ENCODE assay signal across 8 mouse cellular contexts in genomic region chr7:4502421-4503090, GRCm38 (mm10). TPM values are rescaled to one million over a fixed set of nuclear protein-coding genes. Genes with fewer than 3 reads are reported as not detected.
DNase-seq lines count a peak whose midpoint lies in the region; ATAC-seq and TF ChIP-seq lines count a peak whose summit lies in the region.

No protein-coding gene starts in this region.

- H3K4me3 ChIP-seq in cortical plate, adult 2 months (ENCODE audit: insufficient read depth, low read length), result peak overlapping the region; percentile 59
- peak overlapping the region; percentile 71 for H3K4me3 ChIP-seq in hindbrain, embryonic 11.5 days (ENCODE audit: low read depth, low read length)
- H3K4me3 ChIP-seq in midbrain, embryonic 12.5 days, result peak overlapping the region; percentile 93

- no peak for TF ChIP-seq POLR2A in cortical plate, adult 2 months (IDR thresholded peaks at IDR 0.05; ENCODE audit: extremely low read depth, insufficient read depth, low read length)

- H3K9me3 ChIP-seq in hindbrain, embryonic 11.5 days (ENCODE audit: control insufficient read depth, low read length), result no peaks in the 10 kb centered on the region
- H3K9me3 ChIP-seq in midbrain, embryonic 12.5 days, result no peaks in the 10 kb centered on the region

- ATAC-seq in hindbrain, embryonic 11.5 days (ENCODE audit: low FRiP score), result peak; percentile 22; the same call in 1 of the 2 replicates
- ATAC-seq in midbrain, embryonic 12.5 days (ENCODE audit: low FRiP score, low read depth), result peak; percentile 20

- peak overlapping the region; percentile 95; the same call in 1 of the 2 replicates for H3K27ac ChIP-seq in cortical plate, adult 2 months (ENCODE audit: insufficient read depth, low read length)
- no peak overlapping the region for H3K27ac ChIP-seq in hindbrain, embryonic 11.5 days (ENCODE audit: low read depth, low read length)
- no peak overlapping the region for H3K27ac ChIP-seq in midbrain, embryonic 12.5 days (replicated peaks)

- H3K4me2 ChIP-seq in hindbrain, embryonic 11.5 days (replicated peaks; ENCODE audit: low read depth, low read length), result peak overlapping the region; percentile 50
- H3K4me2 ChIP-seq in midbrain, embryonic 12.5 days (replicated peaks), result peak overlapping the region; percentile 93

- 10% methylated on average over 14 of the region's 14 CpGs for WGBS in hindbrain, embryonic 11.5 days
- WGBS in midbrain, embryonic 12.5 days, result 11% methylated on average over 14 of the region's 14 CpGs

- TF ChIP-seq CTCF in cortical plate, adult 2 months (IDR thresholded peaks at IDR 0.05; ENCODE audit: extremely low read depth, insufficient read depth, low read length), result no peak

- DNase-seq in left cerebral cortex, adult 11 months (ENCODE audit: low spot score), result peak; percentile 76
- DNase-seq in left cerebral cortex, postnatal 4 days, result no peak
- DNase-seq in NIH3T3 (ENCODE audit: low read depth), result peak; percentile 69
- DNase-seq in hindbrain, embryonic 11.5 days (ENCODE audit: low spot score), result peak; percentile 47
- peak; percentile 32 to 67 for DNase-seq in left cerebral cortex, adult 8-10 months (ENCODE audit: low spot score in 2 of 2)
- no peak for DNase-seq in urinary bladder, postnatal 25 days (ENCODE audit: low spot score)

- intact Hi-C loops in left cerebral cortex, postnatal 4 days (cut with DNase I), result no loop called here

- H3K9ac ChIP-seq in hindbrain, embryonic 11.5 days (ENCODE audit: low read depth, low read length), result peak overlapping the region; percentile 17; the same call in 1 of the 2 replicates
- peak overlapping the region; percentile 96; the same call in 1 of the 2 replicates for H3K9ac ChIP-seq in midbrain, embryonic 12.5 days (replicated peaks)

- no peaks in the 10 kb centered on the region for H3K27me3 ChIP-seq in hindbrain, embryonic 11.5 days (ENCODE audit: control insufficient read depth, insufficient read depth, low read length)
- H3K27me3 ChIP-seq in midbrain, embryonic 12.5 days, result 0 out of 2 replicates have a peak, but pooled peaks cover 3% of the 10 kb centered on the region

- peaks cover 12% of the 10 kb centered on the region for H3K4me1 ChIP-seq in cortical plate, adult 2 months (ENCODE audit: control insufficient read depth, insufficient read depth, low read length)
- peaks cover 9% of the 10 kb centered on the region for H3K4me1 ChIP-seq in hindbrain, embryonic 11.5 days (replicated peaks; ENCODE audit: control insufficient read depth, insufficient read depth, low read length)
- H3K4me1 ChIP-seq in midbrain, embryonic 12.5 days, result peaks cover 34% of the 10 kb centered on the region

- H3K36me3 ChIP-seq in hindbrain, embryonic 11.5 days (ENCODE audit: control insufficient read depth, insufficient read depth, low read length), result no peaks in the 10 kb centered on the region
- H3K36me3 ChIP-seq in midbrain, embryonic 12.5 days, result no peaks in the 10 kb centered on the region

RNA-seq across cellular contexts. Expression of gene Ppp1r12c, which starts 1.1 kb away (rescaled TPM):
- 100 to 1,000 TPM; 123 to 135 TPM for total RNA-seq in left cerebral cortex, postnatal 4 days (2021)
- polyA plus RNA-seq in cortical plate, adult 2 months (2012; rRNA removed), result 105 and 107 TPM in 2 replicates
- 38.8 and 44.0 TPM in 2 replicates for polyA plus RNA-seq in hindbrain, embryonic 11.5 days (2014; fragmentation: Nextera tagmentation; extraction: Ambion mirVana)
- 100 to 1,000 TPM; 142 to 158 (median 151) TPM for total RNA-seq in left cerebral cortex, adult 8-10 months (2022)
- polyA plus RNA-seq in midbrain, embryonic 12.5 days (2016; fragmentation: Nextera tagmentation; extraction: Ambion mirVana), result 61.2 and 67.3 TPM in 2 replicates

RNA-seq across cellular contexts. Expression of gene Tnnt1, which starts 13.6 kb away (rescaled TPM):
- 1 to 10 TPM in 1 of 2 experiments, under 1 TPM in 1; 0.89 to 1.0 TPM for total RNA-seq in left cerebral cortex, postnatal 4 days (2021)
- polyA plus RNA-seq in cortical plate, adult 2 months (2012; rRNA removed), result 9.6 and 10.1 TPM in 2 replicates
- 18.1 and 27.4 TPM in 2 replicates for polyA plus RNA-seq in hindbrain, embryonic 11.5 days (2014; fragmentation: Nextera tagmentation; extraction: Ambion mirVana)
- total RNA-seq in left cerebral cortex, adult 8-10 months (2022), result 10 to 100 TPM in 1 of 4 experiments, 1 to 10 TPM in 3; 7.5 to 10.9 (median 8.2) TPM
- 10.9 and 11.1 TPM in 2 replicates for polyA plus RNA-seq in midbrain, embryonic 12.5 days (2016; fragmentation: Nextera tagmentation; extraction: Ambion mirVana)

RNA-seq across cellular contexts. Expression of gene Tnni3, which starts 21.5 kb away (rescaled TPM):
- total RNA-seq in left cerebral cortex, postnatal 4 days (2021), result 1 to 10 TPM; 1.8 to 2.0 TPM
- 1.3 and 1.9 TPM in 2 replicates for polyA plus RNA-seq in cortical plate, adult 2 months (2012; rRNA removed)
- 1.8 and 2.5 TPM in 2 replicates for polyA plus RNA-seq in hindbrain, embryonic 11.5 days (2014; fragmentation: Nextera tagmentation; extraction: Ambion mirVana)
- 1 to 10 TPM; 1.9 to 4.5 (median 4.1) TPM for total RNA-seq in left cerebral cortex, adult 8-10 months (2022)
- polyA plus RNA-seq in midbrain, embryonic 12.5 days (2016; fragmentation: Nextera tagmentation; extraction: Ambion mirVana), result 1.9 and 3.3 TPM in 2 replicates

RNA-seq across cellular contexts. Expression of gene Dnaaf3, which starts 29.7 kb away (rescaled TPM):
- under 1 TPM; 0.50 to 0.77 TPM for total RNA-seq in left cerebral cortex, postnatal 4 days (2021)
- 1.0 and 1.3 TPM in 2 replicates for polyA plus RNA-seq in cortical plate, adult 2 months (2012; rRNA removed)
- polyA plus RNA-seq in hindbrain, embryonic 11.5 days (2014; fragmentation: Nextera tagmentation; extraction: Ambion mirVana), result 1.2 and 1.3 TPM in 2 replicates
- total RNA-seq in left cerebral cortex, adult 8-10 months (2022), result under 1 TPM; 0.22 to 0.79 (median 0.30) TPM
- 1.9 and 2.1 TPM in 2 replicates for polyA plus RNA-seq in midbrain, embryonic 12.5 days (2016; fragmentation: Nextera tagmentation; extraction: Ambion mirVana)

RNA-seq across cellular contexts. Expression of gene Eps8l1, which starts 42.1 kb away (rescaled TPM):
- 1 to 10 TPM; 5.1 to 8.0 TPM for total RNA-seq in left cerebral cortex, postnatal 4 days (2021)
- 15.0 and 16.7 TPM in 2 replicates for polyA plus RNA-seq in cortical plate, adult 2 months (2012; rRNA removed)
- polyA plus RNA-seq in hindbrain, embryonic 11.5 days (2014; fragmentation: Nextera tagmentation; extraction: Ambion mirVana), result 4.6 and 4.9 TPM in 2 replicates
- 1 to 10 TPM; 1.5 to 3.6 (median 2.9) TPM for total RNA-seq in left cerebral cortex, adult 8-10 months (2022)
- 4.6 and 5.6 TPM in 2 replicates for polyA plus RNA-seq in midbrain, embryonic 12.5 days (2016; fragmentation: Nextera tagmentation; extraction: Ambion mirVana)

Comparison
In these comparisons a context has a peak if more than half of its experiments do, and no peak if none do; other contexts are left out.
1. DNase-seq: peak in left cerebral cortex, adult 11 months (single experiment), NIH3T3 (single experiment), hindbrain, embryonic 11.5 days (single experiment) and left cerebral cortex, adult 8-10 months (2 of 2); none in left cerebral cortex, postnatal 4 days (single experiment) and urinary bladder, postnatal 25 days (single experiment).
2. Peak in every context shown above with its lines, with median percentiles within 50 percentile points of each other: H3K4me3 ChIP-seq.